Mouse (Mus musculus) brain, embryonic 14.5 days (tissue): ENCODE measurements at regions not wholly inside any gene's neighbourhood (a gene's known extent, or its start where the extent isn't known, plus 50 kb on each side); places are given as distances from the start of the nearest gene placed in this dataset.

Experiments
- CTCF ChIP-seq: fragments of 200-500 bp; IDR thresholded peaks from 2 replicates; pipeline ENCODE4 v1.5.1; 2012; ENCODE audit warnings: inconsistent platforms, mild to moderate bottlenecking, moderate library complexity, borderline replicate concordance; ENCODE audit not compliant: insufficient read depth, insufficient read length; ENCODE audit errors: extremely low read depth
- POLR2A ChIP-seq: fragments of 200-500 bp; IDR thresholded peaks from 2 replicates; pipeline ENCODE4 v1.6.1; 2012; ENCODE audit warnings: mild to moderate bottlenecking, inconsistent platforms, borderline replicate concordance; ENCODE audit not compliant: poor library complexity, insufficient read depth, insufficient read length, severe bottlenecking; ENCODE audit errors: extremely low read depth

DNA sequence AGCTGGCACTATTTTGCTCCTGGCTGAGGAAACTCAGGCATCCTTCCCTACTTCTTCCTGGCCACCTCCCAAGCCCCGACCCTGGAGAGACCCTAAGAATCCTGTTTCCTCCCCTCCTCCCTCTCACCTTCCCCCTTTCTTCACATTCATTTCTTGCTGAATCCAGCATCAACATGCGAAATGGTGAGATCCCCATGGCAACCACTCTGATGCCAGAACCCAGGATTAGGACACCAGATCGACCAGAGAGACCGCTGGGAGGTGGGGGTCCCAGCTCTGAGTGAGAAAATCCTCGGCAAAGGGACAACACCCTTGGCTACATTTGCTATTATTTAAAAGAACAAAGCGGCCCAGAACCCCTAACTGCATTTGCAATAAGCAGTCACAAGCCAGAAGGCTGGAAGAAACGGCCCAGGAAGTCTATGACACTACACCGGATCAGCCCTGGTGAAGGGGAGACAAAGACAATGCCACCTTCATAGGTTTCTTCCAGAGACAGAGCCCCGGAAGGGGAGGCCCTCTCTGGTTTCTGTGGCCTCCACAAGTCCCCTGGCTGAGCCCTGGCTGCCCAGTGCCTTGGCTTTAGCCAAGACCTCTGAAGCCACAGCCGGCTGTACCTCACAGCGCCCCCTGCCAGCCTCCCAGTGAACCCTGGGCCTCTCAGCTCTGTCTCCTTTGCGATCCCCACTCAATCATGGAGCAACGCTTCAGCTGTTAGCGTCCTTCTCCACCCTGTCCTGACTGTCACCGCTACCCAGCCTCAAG lies 265.6 kb upstream of the Rpl38 start:
- TF ChIP-seq CTCF: peak; percentile 58; the same call in 1 of the 2 replicates
- no peak for TF ChIP-seq POLR2A
